Mouse (Mus musculus) lung, postnatal 36 days (tissue): ENCODE results near the gene Gm5148.

Experiments used
- DNase-seq: peaks from one replicate; pipeline ENCODE4 v3.0.0; 2022; ENCODE audit warnings: mixed read lengths

Gm5148 gene

GRCm38 (mm10) chr3:37724171-37724804, at the start of gene Gm5148:
TSS of gene Gm5148 (minus strand) at chr3:37724490.
- peak; percentile 96 for DNase-seq

GRCm38 (mm10) chr3:37770951-37771350, 46.7 kb upstream of the Gm5148 start:
- DNase-seq: peak; percentile 38

- DNase-seq: peak; percentile 86
Observed at GRCm38 (mm10) chr3:37769268-37769756, 45.0 kb upstream of the Gm5148 start.

GRCm38 (mm10) chr3:37767147-37768015, 43.1 kb upstream of the Gm5148 start:
- DNase-seq: no peak

GRCm38 (mm10) chr3:37766628-37767027, 42.3 kb upstream of the Gm5148 start:
- no peak for DNase-seq

GRCm38 (mm10) chr3:37765971-37766370, 41.7 kb upstream of the Gm5148 start:
- no peak for DNase-seq

GRCm38 (mm10) chr3:37765275-37765674, 41.0 kb upstream of the Gm5148 start:
- DNase-seq: no peak

GRCm38 (mm10) chr3:37762303-37762702, 38.0 kb upstream of the Gm5148 start:
- no peak for DNase-seq

GRCm38 (mm10) chr3:37761741-37762140, 37.5 kb upstream of the Gm5148 start:
- no peak for DNase-seq

- DNase-seq: peak; percentile 54
Observed at GRCm38 (mm10) chr3:37760866-37761265, 36.6 kb upstream of the Gm5148 start.

- peak; percentile 61 for DNase-seq
Observed at GRCm38 (mm10) chr3:37758611-37759322, 34.5 kb upstream of the Gm5148 start.

GRCm38 (mm10) chr3:37758124-37758523, 33.8 kb upstream of the Gm5148 start:
- peak; percentile 85 for DNase-seq

- DNase-seq: no peak
Observed at GRCm38 (mm10) chr3:37757613-37758012, 33.3 kb upstream of the Gm5148 start.

GRCm38 (mm10) chr3:37756005-37756404, 31.7 kb upstream of the Gm5148 start:
- DNase-seq: no peak

- DNase-seq: no peak
Observed at GRCm38 (mm10) chr3:37754639-37755038, 30.3 kb upstream of the Gm5148 start.

GRCm38 (mm10) chr3:37753148-37753547, 28.9 kb upstream of the Gm5148 start:
- DNase-seq: no peak

GRCm38 (mm10) chr3:37748002-37748733, 23.9 kb upstream of the Gm5148 start:
- DNase-seq: peak; percentile 68

GRCm38 (mm10) chr3:37747258-37748001, 23.1 kb upstream of the Gm5148 start:
- DNase-seq: no peak

- no peak for DNase-seq
Observed at GRCm38 (mm10) chr3:37744050-37744449, 19.8 kb upstream of the Gm5148 start.

- DNase-seq: no peak
Observed at GRCm38 (mm10) chr3:37739996-37740395, 15.7 kb upstream of the Gm5148 start.

- DNase-seq: peak; percentile 46
Observed at GRCm38 (mm10) chr3:37738171-37738950, 14.1 kb upstream of the Gm5148 start.
